Mouse (Mus musculus) embryo, embryonic 11.5 days (tissue): Measurements from ENCODE around the gene Rasgef1c.

ENCODE experiments used
- DNase-seq: peaks from one replicate; pipeline ENCODE4 v3.0.0-alpha.2; 2012; ENCODE audit warnings: low read depth, low spot score

The Rasgef1c gene

GRCm38 (mm10) chr11:49923539-49923938 is 21.9 kb downstream of the Rasgef1c start:
- no peak for DNase-seq

GRCm38 (mm10) chr11:49926183-49926582 is 24.5 kb downstream of the Rasgef1c start:
- no peak for DNase-seq

- no peak for DNase-seq
Measured at GRCm38 (mm10) chr11:49927169-49927568, 25.5 kb downstream of the Rasgef1c start.

- DNase-seq, result no peak
Measured at GRCm38 (mm10) chr11:49927670-49928069, 26.0 kb downstream of the Rasgef1c start.

GRCm38 (mm10) chr11:49931037-49931625 is 29.5 kb downstream of the Rasgef1c start:
- no peak for DNase-seq

GRCm38 (mm10) chr11:49931853-49932252 is 30.2 kb downstream of the Rasgef1c start:
- peak; percentile 51 for DNase-seq

GRCm38 (mm10) chr11:49933811-49934210 is 32.2 kb downstream of the Rasgef1c start:
- no peak for DNase-seq

- no peak for DNase-seq
Measured at GRCm38 (mm10) chr11:49934322-49934721, 32.7 kb downstream of the Rasgef1c start.

GRCm38 (mm10) chr11:49936458-49936857 is 34.8 kb downstream of the Rasgef1c start:
- DNase-seq, result no peak

GRCm38 (mm10) chr11:49937779-49938178 is 36.1 kb downstream of the Rasgef1c start:
- DNase-seq, result no peak

GRCm38 (mm10) chr11:49938258-49939164 is 36.9 kb downstream of the Rasgef1c start:
- no peak for DNase-seq

- DNase-seq, result no peak
Measured at GRCm38 (mm10) chr11:49942841-49943240, 41.2 kb downstream of the Rasgef1c start.

- DNase-seq, result no peak
Measured at GRCm38 (mm10) chr11:49943901-49944300, 42.3 kb downstream of the Rasgef1c start.

- DNase-seq, result no peak
Measured at GRCm38 (mm10) chr11:49945726-49946125, 44.1 kb downstream of the Rasgef1c start.

- DNase-seq, result no peak
Measured at GRCm38 (mm10) chr11:49949839-49950238, 48.2 kb downstream of the Rasgef1c start.

- DNase-seq, result no peak
Measured at GRCm38 (mm10) chr11:49953616-49954015, 52.0 kb downstream of the Rasgef1c start.

GRCm38 (mm10) chr11:49955577-49956261 is 54.1 kb downstream of the Rasgef1c start:
- peak; percentile 63 for DNase-seq

GRCm38 (mm10) chr11:49958017-49958416 is 56.4 kb downstream of the Rasgef1c start:
- no peak for DNase-seq

GRCm38 (mm10) chr11:49961098-49961740 is 59.6 kb downstream of the Rasgef1c start:
- DNase-seq, result peak; percentile 58

- DNase-seq, result no peak
Measured at GRCm38 (mm10) chr11:49965320-49965719, 63.7 kb downstream of the Rasgef1c start.

- DNase-seq, result no peak
Measured at GRCm38 (mm10) chr11:49969692-49970091, 68.1 kb downstream of the Rasgef1c start.
